Mouse (Mus musculus) myocyte (in vitro differentiated cells): ENCODE measurements around the gene C3.

ENCODE experiments used
- CEBPB ChIP-seq: IDR thresholded peaks from 2 replicates; pipeline ENCODE4 v1.6.1; 2011; ENCODE audit warnings: mild to moderate bottlenecking, moderate library complexity; ENCODE audit not compliant: poor library complexity, insufficient read depth, severe bottlenecking
- E2F4 ChIP-seq: IDR thresholded peaks from one replicate; pipeline ENCODE4 v1.6.1; 2011; ENCODE audit warnings: mild to moderate bottlenecking, control low read depth, moderate library complexity; ENCODE audit not compliant: insufficient read depth
- MAX ChIP-seq: IDR thresholded peaks from one replicate; pipeline ENCODE4 v1.6.1; 2011; ENCODE audit warnings: low read depth, mild to moderate bottlenecking, control low read depth
- MYOD1 ChIP-seq, 3 experiments: IDR thresholded peaks; one replicate each; pipeline ENCODE4 v1.6.1; 2011; ENCODE audit warnings: control low read depth in 2 of 3, low read depth in 2 of 3, mild to moderate bottlenecking in 2 of 3, moderate library complexity in 1 of 3; ENCODE audit not compliant: insufficient read length in 2 of 3, control insufficient read depth in 1 of 3
- POLR2A ChIP-seq: IDR thresholded peaks from one replicate; pipeline ENCODE4 v1.6.1; 2011; ENCODE audit warnings: low read depth, mild to moderate bottlenecking, control low read depth, moderate library complexity; ENCODE audit not compliant: insufficient read length
- POLR2AphosphoS2 ChIP-seq: IDR thresholded peaks from one replicate; pipeline ENCODE4 v1.6.1; 2011; ENCODE audit warnings: low read depth, control low read depth; ENCODE audit not compliant: insufficient read length
- TCF12 ChIP-seq: IDR thresholded peaks from one replicate; pipeline ENCODE4 v1.6.1; 2011; ENCODE audit warnings: mild to moderate bottlenecking, control low read depth; ENCODE audit not compliant: poor library complexity, insufficient read depth, severe bottlenecking
- TCF3 ChIP-seq: IDR thresholded peaks from one replicate; pipeline ENCODE4 v1.6.1; 2011; ENCODE audit warnings: low read depth, control low read depth; ENCODE audit not compliant: insufficient read length
- USF1 ChIP-seq: IDR thresholded peaks from one replicate; pipeline ENCODE4 v1.6.1; 2011; ENCODE audit warnings: low read depth, mild to moderate bottlenecking, control low read depth, moderate library complexity

- TF ChIP-seq POLR2AphosphoS2: no peak
- no peak for TF ChIP-seq E2F4
- no peak for TF ChIP-seq TCF3
- no peak for TF ChIP-seq POLR2A
- TF ChIP-seq CEBPB: no peak
- TF ChIP-seq MAX: no peak
- no peak for TF ChIP-seq USF1
- TF ChIP-seq MYOD1 (IDR thresholded peaks at IDR 0.05; ENCODE audit: control insufficient read depth in 1 of 3, insufficient read length in 2 of 3, low read depth in 2 of 3): no peak
- TF ChIP-seq TCF12: no peak
Observed at GRCm38 (mm10) chr17:57275997-57276351, 48.0 kb upstream of the C3 start.
